Mouse (Mus musculus) ES-Bruce4 (cell line): Measurements from ENCODE around the gene Prpf8. TPM values are rescaled to one million over a fixed set of nuclear protein-coding genes. Genes with fewer than 3 reads are reported as not detected.

Source experiments
- H3K27ac ChIP-seq: 2 replicates; pipeline ENCODE4 v1.5.1; 2012; ENCODE audit warnings: low read length, inconsistent platforms; ENCODE audit not compliant: insufficient read depth
- H3K27me3 ChIP-seq: 2 replicates; pipeline ENCODE4 v1.6.1; 2012; ENCODE audit warnings: mild to moderate bottlenecking, low read length, inconsistent platforms; ENCODE audit not compliant: control insufficient read depth, poor library complexity, insufficient read depth, severe bottlenecking
- H3K36me3 ChIP-seq: 2 replicates; pipeline ENCODE4 v1.6.1; 2012; ENCODE audit warnings: inconsistent platforms, mild to moderate bottlenecking, low read length, moderate library complexity; ENCODE audit not compliant: control insufficient read depth, poor library complexity, insufficient read depth, severe bottlenecking
- H3K4me1 ChIP-seq: one replicate; pipeline ENCODE4 v1.8.1; 2011; ENCODE audit warnings: low read length; ENCODE audit not compliant: control insufficient read depth, insufficient read depth
- H3K4me3 ChIP-seq: 2 replicates; pipeline ENCODE4 v1.5.1; 2011; ENCODE audit warnings: low read depth, mild to moderate bottlenecking, low read length
- H3K9ac ChIP-seq: 2 replicates; pipeline ENCODE4 v1.6.1; 2012; ENCODE audit warnings: low read depth, mild to moderate bottlenecking, inconsistent platforms; ENCODE audit not compliant: poor library complexity, severe bottlenecking
- H3K9me3 ChIP-seq: replicated peaks from 2 replicates; pipeline ENCODE4 v1.6.1; 2012; ENCODE audit warnings: mild to moderate bottlenecking, low read length, inconsistent platforms; ENCODE audit not compliant: control insufficient read depth, poor library complexity, insufficient read depth, severe bottlenecking
- CTCF ChIP-seq: IDR thresholded peaks from one replicate; pipeline ENCODE4 v1.8.1; 2011; ENCODE audit warnings: low read depth, low read length
- EP300 ChIP-seq: IDR thresholded peaks from 2 replicates; pipeline ENCODE4 v1.6.1; 2011; ENCODE audit warnings: low read depth, low read length; ENCODE audit not compliant: insufficient read depth
- POLR2A ChIP-seq: IDR thresholded peaks from one replicate; pipeline ENCODE4 v1.8.1; 2011; ENCODE audit warnings: low read length; ENCODE audit not compliant: insufficient read depth
- polyA plus RNA-seq: library from polyadenylated mRNA; stranded (reverse); fragments of >200 nt; gene quantifications from 2 replicates; pipeline ENCODE4 v1.2.4, GENCODE M21; 2011; ENCODE audit warnings: low read depth; ENCODE audit not compliant: missing spikeins, insufficient read depth, insufficient read length

Prpf8 gene
- polyA plus RNA-seq, 1 experiment = 212 TPM

- H3K4me3 ChIP-seq = no peak overlapping the region
- no peaks in the 10 kb centered on the region for H3K27me3 ChIP-seq
- H3K27ac ChIP-seq = no peak overlapping the region
- TF ChIP-seq EP300 (no peak), CTCF (no peak)
- H3K9me3 ChIP-seq = no peaks in the 10 kb centered on the region
- H3K4me1 ChIP-seq = peaks cover 2% of the 10 kb centered on the region
- H3K9ac ChIP-seq = no peak overlapping the region
- no peaks in the 10 kb centered on the region for H3K36me3 ChIP-seq
These were observed 45.0 kb upstream of the Prpf8 start for GRCm38 (mm10) chr11:75441601-75442000.

GRCm38 (mm10) chr11:75443711-75444110 lies 42.9 kb upstream of the Prpf8 start:
- Histone ChIP-seq H3K9ac (no peak overlapping the region), H3K4me1 (peaks cover 2% of the 10 kb centered on the region), H3K27me3 (no peaks in the 10 kb centered on the region), H3K9me3 (no peaks in the 10 kb centered on the region), H3K36me3 (no peaks in the 10 kb centered on the region), H3K27ac (no peak overlapping the region), H3K4me3 (no peak overlapping the region)
- no peak for TF ChIP-seq CTCF
- no peak for TF ChIP-seq POLR2A
- TF ChIP-seq EP300 = no peak

- Histone ChIP-seq H3K9me3 (no peaks in the 10 kb centered on the region), H3K27me3 (no peaks in the 10 kb centered on the region), H3K27ac (no peak overlapping the region), H3K36me3 (no peaks in the 10 kb centered on the region), H3K4me3 (no peak overlapping the region), H3K9ac (no peak overlapping the region), H3K4me1 (peaks cover 2% of the 10 kb centered on the region)
- TF ChIP-seq CTCF = no peak
- TF ChIP-seq POLR2A = no peak
- TF ChIP-seq EP300 = no peak
These were observed 38.0 kb upstream of the Prpf8 start for GRCm38 (mm10) chr11:75448575-75448974.

GRCm38 (mm10) chr11:75449695-75450094 lies 36.9 kb upstream of the Prpf8 start:
- Histone ChIP-seq H3K27ac (no peak overlapping the region), H3K9me3 (no peaks in the 10 kb centered on the region), H3K27me3 (no peaks in the 10 kb centered on the region), H3K9ac (no peak overlapping the region), H3K4me1 (no peaks in the 10 kb centered on the region), H3K4me3 (no peak overlapping the region), H3K36me3 (no peaks in the 10 kb centered on the region)
- TF ChIP-seq POLR2A (no peak), CTCF (no peak), EP300 (no peak)

GRCm38 (mm10) chr11:75450304-75450908 lies 36.2 kb upstream of the Prpf8 start:
- no peak overlapping the region for H3K9ac ChIP-seq

GRCm38 (mm10) chr11:75450936-75451335 lies 35.7 kb upstream of the Prpf8 start:
- TF ChIP-seq CTCF (no peak), POLR2A (no peak), EP300 (no peak)
- no peak overlapping the region for H3K27ac ChIP-seq
- no peaks in the 10 kb centered on the region for H3K27me3 ChIP-seq
- no peak overlapping the region for H3K4me3 ChIP-seq
- no peaks in the 10 kb centered on the region for H3K4me1 ChIP-seq
- no peak overlapping the region for H3K9ac ChIP-seq
- no peaks in the 10 kb centered on the region for H3K9me3 ChIP-seq
- H3K36me3 ChIP-seq = no peaks in the 10 kb centered on the region

More at GRCm38 (mm10) chr11:75450304-75450908, 36.2 kb upstream of the Prpf8 start:
- no peaks in the 10 kb centered on the region for H3K27me3 ChIP-seq
- TF ChIP-seq POLR2A (no peak), CTCF (no peak), EP300 (no peak)
- no peak overlapping the region for H3K27ac ChIP-seq
- H3K36me3 ChIP-seq = no peaks in the 10 kb centered on the region
- no peaks in the 10 kb centered on the region for H3K9me3 ChIP-seq
- H3K4me3 ChIP-seq = no peak overlapping the region
- no peaks in the 10 kb centered on the region for H3K4me1 ChIP-seq
